Mouse (Mus musculus): ENCODE results near the gene Prkaca. TPM values are rescaled to one million over a fixed set of nuclear protein-coding genes. Genes with fewer than 3 reads are reported as not detected.
A peak's percentile ranks its signal among the peaks of the same experiment; 100 is the strongest.
"Not testable (repeated sequence)": the region's sequence is repeated elsewhere in the genome, so short reads cannot be mapped to it uniquely, and the experiment has no call there.

Prkaca gene
- polyA plus RNA-seq, 1 experiment, result 181 TPM

DNA sequence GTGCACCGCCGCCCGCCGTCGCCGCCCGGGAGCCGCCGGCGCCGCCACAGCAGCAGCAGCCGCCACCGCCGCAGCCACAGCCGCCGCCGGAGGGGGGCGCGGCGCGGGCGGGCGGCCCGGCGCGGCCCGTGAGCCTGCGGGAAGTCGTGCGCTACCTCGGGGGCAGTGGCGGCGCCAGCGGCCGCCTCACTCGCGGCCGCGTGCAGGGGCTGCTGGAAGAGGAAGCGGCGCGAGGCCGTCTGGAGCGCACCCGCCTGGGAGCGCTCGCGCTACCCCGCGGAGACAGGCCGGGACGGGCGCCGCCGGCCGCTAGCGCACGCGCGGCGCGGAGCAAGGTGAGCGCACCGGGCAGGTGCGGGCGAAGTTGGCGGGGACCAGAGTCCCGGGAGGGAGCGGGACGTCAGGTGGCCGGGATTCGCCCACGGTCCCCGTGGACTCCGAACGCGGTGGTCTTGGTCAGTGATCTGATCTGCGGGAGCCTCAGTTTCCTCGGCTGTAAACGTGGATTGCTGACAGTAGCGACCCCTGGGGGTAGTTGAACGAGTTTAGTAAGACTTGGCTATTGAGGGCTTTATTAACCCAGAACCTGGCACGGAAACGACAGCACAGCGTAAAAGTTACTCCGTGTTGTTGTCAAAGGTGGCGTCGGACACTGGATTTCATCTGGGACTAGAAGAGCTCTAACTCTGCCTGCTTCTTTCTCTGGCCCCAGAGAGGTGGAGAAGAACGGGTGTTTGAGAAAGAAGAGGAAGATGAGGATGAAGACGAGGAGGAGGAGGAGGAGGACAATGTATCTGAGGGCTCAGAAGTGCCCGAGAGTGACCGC is 25.7 kb downstream of the Prkaca start:
- TF ChIP-seq CTCF (IDR thresholded peaks at IDR 0.05; ENCODE audit: extremely low read depth, insufficient read depth, low read length) (peak; percentile 26; the same call in 1 of the 2 replicates), POLR2A (IDR thresholded peaks at IDR 0.05; ENCODE audit: extremely low read depth, insufficient read depth, low read length) (no peak)

GRCm38 (mm10) chr8:83999057-83999705 is 26.4 kb downstream of the Prkaca start:
- peaks cover 5% of the 10 kb centered on the region for H3K4me1 ChIP-seq (ENCODE audit: control insufficient read depth, insufficient read depth, low read length)
- H3K27ac ChIP-seq (ENCODE audit: insufficient read depth, low read length), result no peak overlapping the region
- TF ChIP-seq CTCF (IDR thresholded peaks at IDR 0.05; ENCODE audit: extremely low read depth, insufficient read depth, low read length) (no peak), POLR2A (IDR thresholded peaks at IDR 0.05; ENCODE audit: extremely low read depth, insufficient read depth, low read length) (no peak)
- peak overlapping the region; percentile 42; the same call in 1 of the 2 replicates for H3K4me3 ChIP-seq (ENCODE audit: insufficient read depth, low read length)

More for the DNA sequence above, 25.7 kb downstream of the Prkaca start:
- Histone ChIP-seq H3K4me3 (ENCODE audit: insufficient read depth, low read length) (peak overlapping the region; percentile 42), H3K4me1 (ENCODE audit: control insufficient read depth, insufficient read depth, low read length) (peaks cover 1% of the 10 kb centered on the region; the same call in 1 of the 2 replicates), H3K27ac (ENCODE audit: insufficient read depth, low read length) (peak overlapping the region; percentile 68; the same call in 1 of the 2 replicates)

- no peak for TF ChIP-seq CTCF (IDR thresholded peaks at IDR 0.05; ENCODE audit: extremely low read depth, insufficient read depth, low read length)
- TF ChIP-seq POLR2A (IDR thresholded peaks at IDR 0.05; ENCODE audit: extremely low read depth, insufficient read depth, low read length), result no peak
- H3K27ac ChIP-seq (ENCODE audit: insufficient read depth, low read length), result no peak overlapping the region
- peaks cover 5% of the 10 kb centered on the region for H3K4me1 ChIP-seq (ENCODE audit: control insufficient read depth, insufficient read depth, low read length)
- H3K4me3 ChIP-seq (ENCODE audit: insufficient read depth, low read length), result no peak overlapping the region
Observed at GRCm38 (mm10) chr8:83999825-84000224, 27.0 kb downstream of the Prkaca start.

DNA sequence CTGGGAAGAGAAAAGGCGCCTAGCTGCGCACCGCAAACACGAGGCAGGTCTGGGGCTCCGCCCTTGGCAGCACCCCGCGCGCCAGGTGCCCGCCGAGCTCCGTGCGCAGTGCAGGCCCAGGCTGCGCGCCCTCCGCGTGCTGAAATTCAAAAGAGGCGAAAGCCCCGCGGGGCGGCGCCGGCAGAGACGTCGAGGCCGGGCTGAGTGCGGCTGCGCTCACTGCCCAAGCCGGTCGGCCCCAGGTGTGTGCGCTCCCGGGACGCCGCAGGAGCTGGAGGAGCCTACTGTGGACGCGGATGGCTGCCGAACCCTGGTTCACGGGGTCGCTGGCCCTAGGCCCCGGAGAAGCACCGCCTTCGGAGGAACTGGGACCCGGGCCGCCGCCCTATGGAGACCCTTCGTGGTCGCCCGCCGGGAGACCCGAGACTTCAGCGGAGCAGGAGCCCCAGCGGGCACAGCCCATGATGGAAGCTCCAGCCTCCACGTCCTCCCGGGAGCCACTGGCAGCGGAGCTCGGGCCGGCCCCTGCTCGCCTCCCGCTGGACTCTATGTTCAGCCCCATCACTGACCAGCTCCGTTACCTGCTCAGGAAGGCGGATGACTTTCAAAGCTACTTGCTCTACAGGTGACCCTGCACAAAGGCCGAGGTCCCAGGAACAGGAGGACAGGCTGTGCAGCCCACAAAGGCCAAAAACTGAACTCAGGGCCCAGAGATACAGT is 28.6 kb downstream of the Prkaca start, which contains the start of gene 1700067K01Rik:
TSS of gene 1700067K01Rik (plus strand) at position 222 of the 720 bp plus-strand sequence.
- Histone ChIP-seq H3K4me1 (ENCODE audit: control insufficient read depth, insufficient read depth, low read length) (peaks cover 5% of the 10 kb centered on the region), H3K4me3 (ENCODE audit: insufficient read depth, low read length) (no peak within 1 kb of the TSS), H3K27ac (ENCODE audit: insufficient read depth, low read length) (no peak within 1 kb of the TSS)
- TF ChIP-seq POLR2A (IDR thresholded peaks at IDR 0.05; ENCODE audit: extremely low read depth, insufficient read depth, low read length) (no peak), CTCF (IDR thresholded peaks at IDR 0.05; ENCODE audit: extremely low read depth, insufficient read depth, low read length) (no peak)

DNA sequence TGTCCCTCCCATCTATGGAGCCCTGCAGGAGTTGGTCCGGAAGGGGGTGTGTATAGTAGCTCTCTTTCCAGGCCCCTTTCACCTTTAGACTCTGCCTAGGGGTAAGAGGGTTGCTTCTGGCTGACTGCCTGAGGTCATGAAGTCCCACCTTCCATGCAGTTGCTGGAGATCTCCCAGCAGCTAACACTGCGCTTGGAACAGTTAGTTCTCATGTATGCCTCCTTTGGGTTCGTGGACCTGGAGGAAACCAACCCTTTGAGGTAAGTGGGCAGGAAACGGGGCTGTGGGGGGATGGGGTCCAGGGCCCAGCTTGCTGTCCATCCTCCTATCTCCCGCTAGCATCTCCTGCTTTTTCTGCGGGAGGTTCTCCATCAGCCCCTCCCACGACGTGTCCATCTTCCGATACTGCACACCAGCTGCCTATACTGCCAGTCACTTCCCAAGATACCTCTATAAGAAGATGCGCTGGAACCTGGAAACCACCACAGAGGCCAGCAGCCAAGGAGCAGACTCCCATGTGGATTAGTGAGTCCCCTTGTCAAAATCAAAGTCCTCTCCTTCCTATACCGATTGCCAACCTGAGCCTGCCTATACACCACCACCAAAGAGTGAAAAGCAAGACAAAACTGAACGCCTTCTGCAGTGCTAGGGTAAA is 30.3 kb downstream of the Prkaca start:
- H3K4me1 ChIP-seq (ENCODE audit: control insufficient read depth, insufficient read depth, low read length), result peaks cover 5% of the 10 kb centered on the region
- no peak overlapping the region for H3K4me3 ChIP-seq (ENCODE audit: insufficient read depth, low read length)
- TF ChIP-seq POLR2A (IDR thresholded peaks at IDR 0.05; ENCODE audit: extremely low read depth, insufficient read depth, low read length), result no peak
- TF ChIP-seq CTCF (IDR thresholded peaks at IDR 0.05; ENCODE audit: extremely low read depth, insufficient read depth, low read length), result no peak
- no peak overlapping the region for H3K27ac ChIP-seq (ENCODE audit: insufficient read depth, low read length)

DNA sequence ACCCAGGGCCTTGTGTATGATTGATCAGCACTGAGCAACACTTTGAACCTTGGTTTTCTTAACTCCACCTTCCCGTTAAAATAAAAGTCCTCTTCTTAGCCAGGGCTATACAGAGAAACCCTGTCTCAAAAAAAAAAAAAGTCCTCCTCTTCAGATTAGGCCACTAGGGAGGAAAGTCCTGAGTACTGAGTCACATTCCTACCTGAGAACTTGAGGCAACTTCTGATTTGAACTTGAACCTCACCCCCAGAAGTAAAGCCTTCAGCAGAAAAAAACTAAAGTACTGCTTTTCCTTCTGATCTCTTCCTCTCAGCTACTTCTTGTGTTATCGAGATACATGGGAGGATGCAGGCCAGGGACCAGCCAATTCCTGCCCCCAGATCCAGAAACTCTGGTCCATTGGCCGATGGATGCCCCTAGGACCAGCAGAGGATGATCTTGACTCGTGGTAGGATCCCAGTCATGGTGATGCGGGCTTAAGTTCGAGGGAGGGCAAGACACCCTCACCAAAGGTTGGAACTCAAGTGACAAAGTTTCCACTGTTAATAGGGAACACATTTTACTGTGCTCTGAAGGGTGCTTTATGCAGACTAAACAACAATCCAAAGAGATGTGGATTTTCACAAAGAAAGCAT is 30.9 kb downstream of the Prkaca start:
- peaks cover 5% of the 10 kb centered on the region for H3K4me1 ChIP-seq (ENCODE audit: control insufficient read depth, insufficient read depth, low read length)
- H3K27ac ChIP-seq (ENCODE audit: insufficient read depth, low read length), result no peak overlapping the region
- TF ChIP-seq CTCF (IDR thresholded peaks at IDR 0.05; ENCODE audit: extremely low read depth, insufficient read depth, low read length), result no peak
- no peak for TF ChIP-seq POLR2A (IDR thresholded peaks at IDR 0.05; ENCODE audit: extremely low read depth, insufficient read depth, low read length)
- peak overlapping the region; percentile 67; the same call in 1 of the 2 replicates for H3K4me3 ChIP-seq (ENCODE audit: insufficient read depth, low read length)

DNA sequence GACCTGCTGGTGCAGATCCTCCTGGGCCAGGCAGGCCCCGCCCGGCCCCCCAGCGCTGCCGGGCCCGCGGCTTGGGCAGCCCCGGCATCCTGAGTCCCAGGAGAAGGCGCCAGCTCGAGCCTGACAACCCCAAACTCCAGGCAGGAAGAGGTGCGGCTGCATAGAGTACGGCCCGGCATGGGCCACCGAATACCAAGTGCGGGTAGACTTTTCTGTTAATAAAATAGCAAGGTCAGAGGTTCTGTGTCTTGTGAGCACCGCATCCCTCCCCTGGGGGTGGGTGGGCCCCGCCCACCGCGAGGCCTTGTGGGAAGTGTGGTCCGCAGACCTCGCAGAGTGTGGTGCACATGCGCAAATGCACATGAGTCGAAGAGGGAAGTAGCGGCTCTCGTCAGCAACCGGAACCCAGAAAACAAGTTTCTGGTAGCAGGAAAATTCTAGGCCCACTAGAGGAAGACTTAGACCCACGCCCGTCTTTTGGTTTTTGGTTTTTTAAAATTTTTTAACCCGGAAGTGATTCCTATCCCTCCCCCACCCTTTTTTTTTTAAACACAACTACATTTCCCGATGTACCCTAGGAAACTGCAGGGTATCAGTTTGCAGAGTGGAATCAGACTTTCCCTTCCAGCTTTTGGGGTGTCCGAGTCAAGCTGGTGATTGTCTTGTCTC is 31.9 kb downstream of the Prkaca start:
- Histone ChIP-seq H3K4me3 (ENCODE audit: insufficient read depth, low read length) (peak overlapping the region; percentile 67), H3K4me1 (ENCODE audit: control insufficient read depth, insufficient read depth, low read length) (peaks cover 5% of the 10 kb centered on the region), H3K27ac (ENCODE audit: insufficient read depth, low read length) (peak overlapping the region; percentile 52)
- peak; percentile 74 for TF ChIP-seq POLR2A (IDR thresholded peaks at IDR 0.05; ENCODE audit: extremely low read depth, insufficient read depth, low read length)
- TF ChIP-seq CTCF (IDR thresholded peaks at IDR 0.05; ENCODE audit: extremely low read depth, insufficient read depth, low read length), result no peak

GRCm38 (mm10) chr8:84005502-84005901 is 32.7 kb downstream of the Prkaca start:
- not testable (repeated sequence) for H3K4me3 ChIP-seq (ENCODE audit: insufficient read depth, low read length); H3K4me1 ChIP-seq (ENCODE audit: control insufficient read depth, insufficient read depth, low read length); H3K27ac ChIP-seq (ENCODE audit: insufficient read depth, low read length)
